Mouse (Mus musculus): ENCODE measurements around the gene Ncoa3.

DNA sequence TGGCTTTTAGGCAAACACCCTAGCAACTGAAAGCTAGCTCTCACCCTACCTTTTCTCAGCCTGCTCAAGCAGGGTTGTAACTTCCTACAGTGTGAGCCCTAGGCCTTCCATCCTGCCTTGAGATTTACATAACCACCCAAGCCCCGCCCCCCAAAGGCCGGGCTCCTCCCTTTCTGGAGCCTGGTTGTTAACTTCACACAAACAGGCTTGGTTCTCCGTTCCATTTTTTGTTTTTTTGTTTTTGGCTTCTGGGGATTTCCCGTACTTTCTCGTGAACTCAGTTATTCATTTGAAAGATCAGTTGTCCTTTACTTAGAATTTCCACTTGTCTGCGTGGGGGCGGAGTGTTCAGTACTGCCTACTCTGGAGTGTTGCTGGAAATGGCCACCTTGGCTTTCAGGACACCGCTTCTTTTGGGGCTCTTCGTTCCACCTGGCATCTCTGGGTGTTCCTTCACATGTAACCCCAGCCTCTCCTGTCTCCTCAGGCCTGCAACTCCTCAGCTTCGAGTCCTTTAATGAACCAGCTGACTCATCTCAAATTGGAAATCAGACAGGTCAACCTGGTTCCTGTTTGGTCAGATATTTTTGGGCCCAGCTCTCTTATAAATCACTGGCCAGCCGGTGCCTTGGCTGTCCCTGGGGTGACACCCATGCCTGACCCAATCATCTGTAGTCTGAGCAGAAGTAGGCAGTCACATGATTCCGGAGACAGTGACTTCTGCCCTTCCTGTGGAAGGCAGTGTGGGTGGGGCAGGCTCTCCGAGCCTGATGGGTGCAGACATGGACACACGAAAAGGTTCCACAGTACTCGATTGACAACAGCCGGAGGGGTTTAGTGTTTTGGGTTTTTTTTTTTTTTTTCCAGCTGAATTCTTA, 9.7 kb upstream of the Ncoa3 start:
- TF ChIP-seq CTCF (IDR thresholded peaks at IDR 0.05; ENCODE audit: low read depth) (no peak), EP300 (IDR thresholded peaks at IDR 0.05; ENCODE audit: low read depth) (peak; percentile 65; the same call in 1 of the 2 replicates)

Data from liver, postnatal 0 days (tissue).